Mouse (Mus musculus) right cerebral cortex, postnatal 14 days (tissue): ENCODE data around the gene Smpd3.
A peak's percentile ranks its signal among the peaks of the same experiment; 100 is the strongest.

ENCODE experiments used
- DNase-seq: peaks from one replicate; pipeline ENCODE4 v3.0.0; 2022

The Smpd3 gene

DNA sequence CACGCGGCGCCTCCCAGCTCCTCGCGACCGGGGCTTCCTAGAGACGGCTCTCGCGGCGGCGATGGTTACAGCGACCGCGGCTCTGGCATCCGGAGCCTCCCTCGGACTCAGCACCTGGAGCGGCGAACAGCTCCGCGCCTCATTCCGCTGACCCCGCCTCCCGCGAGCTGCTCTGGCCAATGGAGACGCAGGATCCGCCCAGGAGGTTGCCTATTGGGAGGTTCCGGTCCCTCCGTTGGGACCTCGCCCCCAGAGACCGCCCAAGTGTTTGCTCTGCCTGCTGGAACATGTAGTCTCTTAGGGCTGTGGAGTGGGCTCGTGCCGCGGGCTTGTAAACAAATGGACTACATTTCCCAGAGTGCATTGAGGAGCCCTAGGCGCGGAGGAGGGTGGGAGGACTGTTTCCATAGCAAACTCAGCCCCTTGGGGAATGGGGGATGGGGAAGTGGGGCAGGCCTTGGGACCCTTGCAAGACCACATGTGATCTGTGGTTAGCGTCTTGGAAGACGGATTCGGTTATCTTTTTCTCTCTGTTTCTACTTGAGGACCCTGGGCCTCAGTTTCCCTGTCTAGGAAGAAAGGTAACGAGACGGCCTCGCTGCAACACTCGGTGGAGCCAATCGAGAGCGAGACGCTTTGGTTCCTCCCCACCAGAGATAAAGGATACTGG lies at the start of gene Smpd3:
TSS of gene Smpd3 (minus strand) at position 137 of the 670 bp plus-strand sequence.
- DNase-seq: peak; percentile 98

DNA sequence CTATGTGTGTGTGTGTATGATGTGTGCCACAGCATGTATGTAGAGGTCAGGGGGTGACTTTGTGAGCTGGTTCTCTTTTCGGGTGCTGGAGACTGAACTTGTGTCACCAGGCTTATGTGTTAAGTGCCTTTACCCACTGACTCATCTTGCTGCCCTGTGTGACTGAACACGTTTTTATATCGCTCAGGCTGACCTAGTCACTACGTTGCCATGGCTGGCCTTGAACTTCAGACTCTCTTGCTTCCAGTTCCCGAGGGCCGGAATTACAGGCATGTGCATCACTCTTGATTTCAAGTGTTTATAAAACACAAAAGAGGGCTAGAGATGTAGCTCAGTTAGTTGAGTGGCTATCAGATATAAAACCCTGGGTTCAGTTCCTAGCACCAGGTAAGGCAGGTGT lies 43.2 kb upstream of the Smpd3 start:
- no peak for DNase-seq

DNA sequence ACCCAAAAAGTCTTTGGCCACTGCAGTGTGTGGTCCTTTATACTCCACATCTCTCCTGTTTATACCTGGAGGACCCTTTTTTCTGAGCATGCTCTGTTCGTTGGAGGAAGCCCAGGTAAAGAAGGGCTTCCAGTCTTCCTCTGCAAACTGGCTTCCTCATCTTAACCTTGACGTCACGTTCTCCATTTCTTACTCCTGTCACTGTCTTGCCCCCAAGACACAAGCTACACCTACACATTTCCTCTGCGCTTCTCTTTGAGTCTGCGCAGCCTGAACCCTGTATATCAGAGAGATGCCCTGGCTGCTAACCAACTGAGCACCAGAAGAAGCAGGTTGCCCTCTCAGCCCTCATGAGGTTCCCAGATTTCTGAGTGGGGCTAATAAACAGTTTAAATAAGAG lies 41.6 kb upstream of the Smpd3 start:
- DNase-seq: no peak

DNA sequence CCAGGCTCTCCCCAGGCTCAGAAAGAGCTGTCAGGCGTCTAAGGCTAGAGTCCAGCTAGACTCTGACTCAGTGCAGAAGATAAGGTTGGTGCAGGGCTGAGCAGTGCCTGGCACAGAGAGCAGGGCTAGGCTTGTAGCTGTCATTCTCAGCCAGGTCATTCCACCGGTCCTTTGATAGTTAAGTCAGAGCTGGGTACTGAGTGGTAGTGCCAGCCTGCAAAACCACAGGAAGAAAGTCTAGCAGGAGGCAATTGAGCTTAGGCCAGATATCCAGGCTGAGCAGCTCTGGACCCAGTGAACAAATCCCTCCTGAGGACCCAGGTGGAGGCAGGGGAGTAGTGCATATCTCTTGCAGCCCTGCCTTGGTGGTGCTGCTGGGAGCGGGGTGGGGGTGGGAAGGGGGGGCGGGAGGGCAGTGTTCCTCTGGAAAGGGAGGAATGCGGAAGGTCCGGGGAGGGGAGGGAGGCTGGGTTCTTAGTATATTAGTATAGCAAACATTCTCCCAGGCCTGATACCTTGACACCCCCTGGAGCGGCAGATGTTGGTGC lies 40.8 kb upstream of the Smpd3 start:
- DNase-seq: no peak

DNA sequence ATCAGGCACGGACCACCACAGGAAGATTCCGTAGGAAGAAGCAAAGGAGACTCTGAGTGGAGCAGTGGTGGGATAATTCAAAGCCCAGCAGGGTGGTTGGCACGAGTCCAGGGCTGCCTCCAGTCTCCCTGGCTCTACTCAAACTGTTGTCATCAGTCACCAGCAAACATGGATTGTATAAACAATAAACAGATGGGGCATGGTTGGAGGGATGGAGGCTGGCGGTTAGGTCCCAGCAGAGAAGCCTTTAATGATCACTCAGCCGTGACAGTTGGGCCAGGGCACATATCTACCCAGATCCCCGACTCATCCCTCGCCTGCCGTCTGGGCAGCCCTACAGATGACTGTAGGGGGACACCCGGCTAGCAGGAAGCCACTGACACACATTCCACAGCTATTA lies 39.1 kb upstream of the Smpd3 start:
- peak; percentile 22 for DNase-seq

DNA sequence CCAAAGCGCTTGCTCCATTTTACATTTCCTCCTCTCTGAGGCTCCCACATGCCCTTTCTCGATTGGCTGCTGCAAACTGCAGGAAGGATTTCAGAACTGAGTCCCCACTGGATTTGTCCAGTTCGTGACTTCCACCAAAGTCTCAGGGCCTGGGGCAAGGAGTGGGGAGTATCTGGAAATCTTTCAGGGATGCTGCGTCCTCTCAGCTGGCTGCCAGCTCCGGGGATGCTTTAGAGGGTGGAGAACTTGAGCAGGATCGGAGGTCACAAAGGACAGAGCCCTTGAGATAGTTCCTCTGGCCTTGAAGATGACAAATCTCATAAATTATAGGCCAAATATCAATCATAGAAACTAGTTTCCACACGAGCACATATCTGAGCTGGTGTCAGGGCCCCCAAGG lies 38.2 kb upstream of the Smpd3 start:
- no peak for DNase-seq

DNA sequence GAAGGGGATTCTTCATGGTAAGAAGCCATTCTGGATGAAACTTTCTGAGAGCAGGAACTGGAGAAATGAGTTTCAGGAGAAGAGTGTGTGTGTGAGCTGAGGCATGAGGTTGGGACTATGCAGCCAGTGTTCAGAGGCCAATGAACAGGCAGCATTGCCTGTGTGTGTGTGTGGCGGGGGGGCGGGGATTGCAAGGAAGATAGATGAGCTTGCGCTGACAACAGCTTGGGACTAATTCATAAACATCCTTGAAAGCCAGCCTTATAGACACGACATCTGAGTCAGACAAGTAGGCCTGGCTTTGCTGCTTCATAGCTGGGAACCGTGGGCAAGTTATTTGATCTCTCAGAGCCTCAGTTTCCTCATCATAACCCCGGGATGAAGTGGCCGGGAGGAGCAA lies 31.3 kb upstream of the Smpd3 start:
- no peak for DNase-seq

DNA sequence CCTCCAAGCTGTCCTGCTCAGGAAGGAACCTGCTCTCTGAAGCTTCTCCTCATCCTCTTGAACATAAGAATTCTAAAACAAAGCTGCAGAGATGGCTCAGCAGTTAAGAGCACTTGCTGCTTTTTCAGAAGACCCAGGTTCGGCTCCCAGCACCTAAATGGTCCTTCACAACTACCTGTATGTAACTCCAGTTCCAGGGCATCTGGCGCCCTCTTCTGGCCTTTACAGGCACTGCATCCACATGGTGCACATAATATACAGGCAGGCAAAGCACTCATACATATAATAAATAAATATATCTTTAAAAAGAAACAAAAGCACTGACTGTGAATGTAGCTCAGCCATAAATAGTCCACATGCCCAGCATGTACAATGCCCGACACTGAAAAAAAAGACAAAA lies 30.7 kb upstream of the Smpd3 start:
- DNase-seq: no peak

DNA sequence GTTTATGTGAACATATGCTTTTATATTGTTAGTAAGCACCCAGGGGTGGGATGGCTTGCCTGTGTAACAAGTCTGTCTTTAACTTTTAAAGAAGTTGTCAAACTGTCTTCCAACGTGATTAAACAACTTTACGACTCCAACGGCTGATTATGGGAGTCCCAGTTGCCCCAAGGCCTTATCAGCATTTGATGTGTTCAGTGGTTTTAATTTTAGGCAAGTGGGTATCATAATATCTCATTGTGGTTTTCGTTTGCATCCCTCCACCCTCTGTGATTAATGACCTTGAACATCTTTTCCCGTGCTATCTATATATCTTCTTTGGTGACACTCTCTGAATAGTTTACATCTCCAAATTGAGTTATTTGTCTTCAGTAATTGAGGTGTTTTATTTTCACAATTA lies 27.0 kb upstream of the Smpd3 start:
- DNase-seq: no peak

DNA sequence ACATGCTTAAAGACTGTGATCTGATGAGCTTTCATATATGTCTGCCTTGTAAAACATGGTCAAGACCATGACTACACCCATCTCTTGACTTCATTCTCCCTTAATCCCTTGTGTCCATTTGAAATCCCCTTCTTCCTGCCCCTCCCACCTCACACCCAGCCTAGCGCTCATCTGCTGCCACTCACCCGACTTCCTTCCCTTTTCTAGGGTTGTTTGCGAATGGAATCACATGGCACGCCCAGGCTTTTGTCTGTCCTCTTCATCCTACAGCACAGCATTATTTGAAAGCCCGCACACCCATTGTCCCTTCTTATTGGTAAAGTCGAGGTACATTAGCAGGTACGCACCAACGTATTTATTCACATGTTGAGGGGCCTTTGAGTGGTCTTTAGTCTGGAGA lies 26.5 kb upstream of the Smpd3 start:
- DNase-seq: no peak

DNA sequence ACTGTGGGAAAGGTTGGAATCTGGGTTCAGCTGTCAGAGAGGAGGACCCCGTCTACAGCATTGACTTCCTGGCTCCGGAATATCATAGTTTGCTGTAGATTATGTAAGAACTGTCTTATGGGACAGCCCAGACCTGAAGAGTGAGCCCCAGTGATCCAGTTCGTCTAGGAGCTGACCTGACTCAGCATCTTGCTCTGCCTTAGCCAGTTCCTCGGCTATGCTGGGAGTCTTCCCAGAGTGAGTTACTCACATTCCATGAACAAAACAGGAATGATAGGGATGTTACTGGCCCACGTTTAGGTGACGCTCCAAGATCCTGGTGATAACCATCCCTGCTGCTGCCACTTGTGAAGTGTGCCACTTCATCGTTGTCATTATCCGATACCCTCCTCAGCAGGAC lies 25.5 kb upstream of the Smpd3 start:
- DNase-seq: no peak

DNA sequence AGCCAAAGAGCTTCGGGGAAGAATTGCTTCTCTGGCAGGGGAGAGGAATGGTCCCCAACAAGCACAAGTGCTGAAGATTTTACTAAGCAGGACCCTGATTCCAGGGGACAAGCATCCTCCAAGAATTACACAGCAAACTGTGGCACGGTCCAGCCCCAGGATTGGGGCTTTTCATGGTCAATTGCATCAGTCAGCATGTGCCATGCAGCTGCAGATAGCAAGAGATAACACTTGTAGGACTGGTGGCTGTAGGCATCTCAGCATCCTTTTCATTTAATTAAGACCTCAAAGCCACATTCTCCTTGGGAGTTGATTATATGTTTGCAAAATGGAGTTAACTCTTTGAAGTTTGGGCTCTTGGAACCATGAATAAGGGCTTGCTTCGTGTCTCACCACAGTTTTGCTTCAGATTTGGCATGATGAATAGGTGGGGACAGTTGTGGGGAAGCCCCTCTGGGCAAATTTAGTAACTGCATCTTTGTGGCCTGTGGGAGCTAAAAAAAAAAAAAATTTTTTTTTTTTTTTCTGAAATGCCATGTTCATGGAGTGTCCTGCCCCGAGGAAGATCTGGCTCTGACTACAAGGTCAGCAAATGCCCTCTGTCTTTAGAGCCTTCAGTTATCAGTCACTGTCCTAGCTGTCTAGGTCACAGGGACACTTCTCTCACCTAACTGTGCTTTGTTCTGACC lies 22.0 kb upstream of the Smpd3 start:
- no peak for DNase-seq

DNA sequence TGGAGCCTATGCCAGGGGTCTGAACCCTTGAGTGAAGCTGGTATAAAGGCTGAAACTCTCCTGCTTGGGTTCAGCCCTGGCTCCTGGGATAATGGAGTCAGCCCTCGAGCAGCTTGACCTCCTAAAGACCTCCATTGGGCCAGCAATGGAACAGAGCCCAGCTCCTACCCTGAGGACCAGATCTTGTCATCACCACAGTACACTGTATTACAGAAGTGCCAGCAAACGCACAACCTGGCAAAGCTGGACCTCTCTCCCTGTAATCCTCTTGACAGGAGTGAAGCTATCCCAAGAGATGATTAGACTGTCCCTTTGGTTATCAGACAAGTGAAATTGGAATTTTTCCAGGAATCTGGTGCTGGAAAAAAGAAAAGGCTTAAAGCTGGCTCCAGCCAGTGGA lies 13.3 kb upstream of the Smpd3 start:
- DNase-seq: no peak

DNA sequence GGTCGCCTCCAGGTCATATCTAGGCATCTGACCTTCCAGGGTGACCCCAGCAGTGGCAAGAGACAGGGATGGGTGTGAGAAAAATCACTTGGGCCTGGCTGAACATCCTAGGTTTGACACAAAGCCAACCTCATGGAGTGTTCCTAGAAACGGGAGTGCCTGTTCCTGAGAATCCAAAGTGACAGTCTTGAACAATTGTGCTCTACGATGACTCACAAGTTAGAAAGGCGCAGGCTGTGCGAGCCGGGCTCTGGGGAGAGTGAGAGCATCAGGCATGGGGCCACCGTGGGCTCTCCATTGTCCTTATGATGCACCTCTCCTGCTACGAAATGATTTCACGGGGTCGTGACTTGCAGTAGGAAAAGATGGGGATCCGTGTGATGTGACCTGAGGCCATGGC lies 11.6 kb upstream of the Smpd3 start:
- DNase-seq: no peak

DNA sequence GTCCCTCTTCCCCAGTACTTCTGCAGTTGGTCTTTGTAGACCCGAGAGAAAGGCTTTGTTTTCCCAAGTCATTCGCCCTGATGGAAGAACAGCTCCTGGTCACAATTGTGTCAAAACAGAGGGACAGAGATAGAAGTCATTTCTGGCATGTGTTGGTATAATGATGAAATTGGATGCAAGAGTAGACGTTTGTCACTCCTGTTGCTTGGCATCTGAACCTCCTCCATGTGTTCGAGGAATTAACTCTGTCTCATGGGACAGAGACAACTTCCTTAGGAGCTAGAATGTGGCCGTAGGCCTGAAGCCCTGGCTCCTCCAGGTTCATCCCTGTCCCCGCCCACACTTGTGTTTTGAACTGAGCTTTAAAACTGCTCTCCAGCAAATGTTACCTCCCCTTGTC lies 8.3 kb upstream of the Smpd3 start:
- DNase-seq: no peak

DNA sequence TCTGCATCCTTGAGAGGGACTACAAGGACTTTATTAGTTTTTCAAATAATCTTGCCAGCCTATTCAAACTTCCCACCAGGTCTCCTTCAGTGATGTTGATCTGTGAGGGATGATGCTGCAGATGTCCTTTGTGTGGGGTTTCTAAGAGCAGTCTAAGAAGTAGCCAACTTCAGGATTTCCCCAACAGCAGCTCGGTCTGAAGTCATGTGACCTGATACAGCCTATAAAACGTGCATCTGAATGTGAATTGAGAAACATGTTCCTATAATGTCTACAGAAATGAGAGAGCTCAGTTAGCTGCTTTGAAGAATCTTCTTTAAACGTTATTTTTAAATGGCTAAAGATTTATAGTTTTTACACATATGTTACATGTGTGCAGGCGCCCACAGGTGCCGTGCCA lies 5.7 kb upstream of the Smpd3 start:
- DNase-seq: no peak

DNA sequence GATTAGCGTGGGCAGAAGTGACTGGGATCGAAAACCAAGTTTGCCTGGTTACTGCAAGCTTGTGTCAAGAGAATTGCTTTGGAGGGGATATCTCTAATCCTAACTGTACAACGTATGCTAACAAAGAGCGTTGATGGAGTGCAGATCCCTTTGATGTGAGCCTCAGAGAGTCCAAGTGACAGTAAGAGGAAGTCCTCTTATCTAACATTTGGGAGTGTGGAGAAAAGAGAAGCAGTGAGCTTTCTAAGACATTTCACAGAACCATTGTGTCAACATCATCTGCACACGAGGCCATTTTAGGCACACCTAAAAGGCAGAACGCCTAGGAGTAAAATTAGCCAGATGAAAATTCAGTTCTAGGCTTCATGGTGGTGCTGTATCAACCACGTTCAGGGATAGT lies 5.0 kb upstream of the Smpd3 start:
- DNase-seq: no peak

DNA sequence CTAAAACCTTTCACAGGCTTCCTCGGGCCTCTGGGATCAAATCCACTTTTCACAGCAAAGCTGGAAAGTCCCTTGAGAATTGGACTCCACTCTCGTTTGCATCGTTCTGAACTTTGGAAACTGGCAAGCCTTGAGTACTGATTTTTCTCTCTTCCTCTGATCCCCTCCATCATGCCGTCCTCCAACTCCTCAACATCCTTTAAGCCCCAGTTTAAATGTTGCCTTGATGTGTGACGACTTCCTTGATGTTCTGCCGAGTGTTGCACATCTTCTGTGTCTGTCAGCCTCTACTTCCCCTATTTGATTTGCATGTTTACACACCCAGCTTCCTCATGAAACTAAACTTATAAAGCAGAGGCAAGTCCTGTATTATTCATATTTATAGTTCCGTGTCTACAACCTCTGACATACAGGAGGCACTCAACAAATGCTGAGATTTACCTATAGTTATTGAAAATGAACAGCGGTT lies 987 bp upstream of the Smpd3 start:
- no peak for DNase-seq

DNA sequence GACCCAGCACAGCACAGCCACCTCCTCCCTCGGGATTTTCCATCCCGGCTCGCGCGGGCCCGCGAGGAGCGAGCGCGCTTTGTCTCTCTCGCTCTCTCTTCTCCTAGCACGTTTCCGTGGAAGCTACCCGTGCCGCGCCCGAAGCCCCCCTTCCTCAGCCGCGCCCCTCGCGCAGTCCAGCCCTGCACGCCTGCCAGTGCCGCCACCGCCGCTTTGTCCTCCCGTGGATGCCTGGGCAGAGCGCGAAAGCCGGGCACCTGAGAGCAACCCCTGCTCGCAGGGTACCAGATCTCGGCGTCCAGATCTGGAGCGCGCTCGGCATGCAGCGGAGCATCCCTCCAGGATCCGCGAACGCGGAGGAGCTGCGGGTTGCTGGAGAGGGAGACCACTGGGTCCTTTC lies 1.2 kb downstream of the Smpd3 start:
- DNase-seq: peak; percentile 64

DNA sequence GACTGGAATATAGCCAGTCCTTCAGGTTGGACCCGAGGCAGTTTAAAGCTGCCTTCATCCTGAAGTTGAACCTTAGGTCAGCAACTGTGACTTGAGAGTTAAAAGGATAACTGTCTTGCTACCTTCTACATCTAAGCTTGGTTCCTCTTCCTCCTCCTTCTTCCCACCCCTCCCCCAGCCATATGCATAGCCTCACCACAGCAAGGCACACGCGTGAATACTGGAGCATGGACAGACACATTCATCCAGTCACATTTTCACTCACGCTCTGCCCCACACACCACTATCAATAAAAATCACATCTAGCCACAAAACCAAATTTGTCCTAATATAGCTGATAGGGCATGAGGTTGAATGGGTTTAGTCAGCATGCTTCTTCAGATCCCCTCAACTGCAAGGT lies 1.8 kb downstream of the Smpd3 start:
- DNase-seq: no peak

DNA sequence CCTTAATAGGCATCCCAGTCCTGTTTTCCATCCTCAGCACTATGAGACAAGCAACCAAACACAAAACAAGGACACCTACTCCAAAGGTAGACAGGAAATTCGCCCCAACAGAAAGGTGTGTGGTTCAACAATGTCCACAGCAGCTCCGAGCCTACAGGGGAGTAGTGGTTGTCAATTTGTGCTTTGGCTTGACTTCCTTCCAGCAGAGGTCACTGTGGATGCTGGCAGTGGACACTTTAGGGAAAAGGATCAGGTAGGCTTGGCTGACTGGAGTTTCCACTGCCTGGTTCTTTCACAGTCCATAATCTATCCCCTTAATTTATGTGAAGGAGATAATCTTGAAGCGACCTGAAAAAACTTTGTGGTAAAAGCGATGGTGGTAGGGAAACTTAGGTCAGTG lies 2.6 kb downstream of the Smpd3 start:
- DNase-seq: no peak

DNA sequence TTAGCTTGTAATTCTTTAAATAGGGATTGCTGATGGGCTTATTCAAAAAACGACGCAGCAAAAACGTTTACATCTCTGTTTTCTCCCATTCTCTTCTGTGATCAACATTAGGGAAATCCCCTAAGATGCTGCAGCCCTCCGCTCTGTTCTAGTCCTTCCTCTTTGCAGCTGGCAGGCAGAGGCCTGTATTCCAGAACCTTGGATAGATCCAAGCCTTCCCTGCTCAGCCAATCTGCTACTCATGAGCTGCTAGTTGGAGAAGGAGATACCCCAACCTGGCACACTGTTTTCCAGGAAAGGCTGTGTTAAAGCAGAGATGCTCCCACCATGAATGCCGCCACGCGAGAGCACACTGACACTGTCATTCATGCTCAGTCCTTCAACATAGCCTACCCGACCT lies 4.4 kb downstream of the Smpd3 start:
- no peak for DNase-seq

DNA sequence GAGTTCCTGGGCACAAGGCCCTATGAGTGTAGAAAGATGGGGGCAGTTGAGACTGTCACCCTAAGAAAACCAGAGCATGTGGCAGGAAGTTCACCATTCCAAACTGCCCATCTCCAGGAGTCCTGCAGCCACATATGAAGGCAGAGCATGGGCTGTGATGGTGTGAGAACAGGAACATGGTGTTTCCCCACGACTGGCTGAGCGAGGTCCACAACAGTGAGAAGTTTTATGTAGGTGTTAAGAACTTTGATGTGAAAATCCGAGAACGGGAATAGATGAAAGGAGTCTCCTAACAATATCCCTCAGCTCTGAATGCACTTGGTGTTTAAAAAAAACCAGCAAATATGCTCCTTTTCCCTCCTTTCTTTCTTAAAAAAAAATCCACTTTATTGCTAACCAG lies 5.3 kb downstream of the Smpd3 start:
- DNase-seq: no peak

DNA sequence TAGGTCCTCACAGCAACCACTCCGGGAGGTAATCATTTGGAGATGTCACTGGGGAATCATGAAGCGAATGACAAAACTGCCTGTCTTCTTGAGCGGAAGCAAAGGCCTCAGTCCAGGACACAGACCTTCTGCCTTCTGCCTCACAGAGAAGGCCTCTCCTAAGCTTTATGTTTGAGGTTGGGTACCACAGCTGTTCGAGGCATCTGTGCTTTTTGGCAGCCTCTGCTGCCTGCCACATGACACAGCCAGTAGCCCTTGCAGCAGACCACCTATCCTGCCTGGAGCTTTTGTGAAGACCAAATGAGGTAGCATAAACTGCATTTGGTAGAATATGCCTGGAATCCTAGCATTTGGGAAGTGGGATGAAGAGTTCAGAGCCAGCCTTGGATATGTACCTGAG lies 11.2 kb downstream of the Smpd3 start:
- DNase-seq: no peak

DNA sequence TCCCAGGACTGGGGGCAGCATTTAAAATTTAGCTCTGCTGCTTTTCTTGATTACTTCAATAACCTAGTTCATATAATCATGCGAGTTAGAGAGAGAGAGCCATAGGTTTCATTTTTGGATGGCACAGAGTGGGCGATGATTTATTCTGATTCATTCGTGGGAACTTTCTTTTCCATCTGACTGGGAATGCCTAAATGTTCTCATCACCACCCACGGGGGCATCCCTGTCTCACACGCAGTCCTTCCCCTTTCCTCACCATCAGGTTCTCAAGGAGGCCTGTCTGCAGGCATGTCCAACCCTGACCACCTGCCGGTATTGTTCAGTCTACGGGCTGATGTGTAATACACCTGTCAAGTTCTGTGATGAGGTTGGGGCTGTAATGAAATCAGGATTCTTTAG lies 16.4 kb downstream of the Smpd3 start:
- peak; percentile 33 for DNase-seq
